Mouse (Mus musculus): ENCODE measurements around the gene Smchd1.
"Not testable (repeated sequence)": the region's sequence is repeated elsewhere in the genome, so short reads cannot be mapped to it uniquely, and the experiment has no call there.

Gene Smchd1

DNA sequence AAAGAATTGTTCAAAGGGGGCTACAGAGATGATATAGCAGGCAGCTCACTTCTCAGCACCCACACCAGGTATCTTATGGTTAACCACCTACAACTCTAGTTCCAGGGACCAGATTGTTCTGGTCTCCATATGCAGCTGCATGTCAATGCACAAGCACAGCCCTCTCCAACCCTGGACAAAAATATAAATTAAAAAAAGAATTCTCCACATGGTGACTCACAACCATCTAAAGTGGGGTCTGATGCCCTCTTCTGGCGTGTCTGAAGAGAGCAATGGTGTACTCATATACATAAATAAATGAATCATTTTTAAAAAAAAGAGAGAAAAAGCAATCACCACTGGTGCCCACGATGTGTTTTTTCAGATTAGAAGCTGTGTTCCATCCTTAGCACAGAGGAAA lies 30.4 kb downstream of the Smchd1 start:
- no peak for DNase-seq

DNA sequence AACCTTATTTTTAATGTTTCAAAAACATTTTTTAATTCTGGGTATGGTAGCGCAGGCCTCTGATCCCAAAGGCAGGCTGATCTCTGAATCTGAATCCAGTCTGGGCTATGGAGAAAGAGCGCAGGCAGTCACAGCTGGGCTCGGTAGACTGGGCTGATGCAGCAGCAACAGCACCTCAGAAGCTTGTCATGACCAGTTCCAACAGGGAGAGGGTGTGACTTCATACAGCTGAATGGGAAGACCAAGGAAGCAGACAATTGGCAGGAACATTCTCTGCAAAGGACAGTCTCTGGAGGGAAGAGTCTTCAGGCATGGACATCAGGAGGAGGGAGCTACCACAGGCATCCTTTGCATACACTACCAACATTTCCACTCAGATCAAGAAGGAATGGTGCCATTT lies 31.0 kb downstream of the Smchd1 start:
- no peak for DNase-seq

DNA sequence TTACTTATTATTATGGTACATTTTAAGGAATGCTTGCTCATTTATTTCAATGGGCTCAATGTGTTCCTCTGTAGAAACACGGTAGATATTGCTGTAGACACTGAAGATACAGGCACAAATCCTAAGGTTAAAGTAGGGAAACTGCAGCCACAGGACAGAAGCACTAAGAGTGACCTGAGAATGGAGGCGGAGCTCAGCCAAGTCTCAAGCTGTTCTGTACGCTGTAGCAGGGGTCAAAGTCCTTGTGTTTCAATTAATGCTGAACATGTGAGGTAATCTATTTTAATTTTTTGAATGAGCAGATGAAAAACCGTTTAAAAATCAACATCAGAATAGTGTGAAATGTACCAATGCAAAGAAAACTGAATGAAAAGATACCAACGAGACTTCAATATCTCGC lies 31.9 kb downstream of the Smchd1 start:
- DNase-seq, result no peak

DNA sequence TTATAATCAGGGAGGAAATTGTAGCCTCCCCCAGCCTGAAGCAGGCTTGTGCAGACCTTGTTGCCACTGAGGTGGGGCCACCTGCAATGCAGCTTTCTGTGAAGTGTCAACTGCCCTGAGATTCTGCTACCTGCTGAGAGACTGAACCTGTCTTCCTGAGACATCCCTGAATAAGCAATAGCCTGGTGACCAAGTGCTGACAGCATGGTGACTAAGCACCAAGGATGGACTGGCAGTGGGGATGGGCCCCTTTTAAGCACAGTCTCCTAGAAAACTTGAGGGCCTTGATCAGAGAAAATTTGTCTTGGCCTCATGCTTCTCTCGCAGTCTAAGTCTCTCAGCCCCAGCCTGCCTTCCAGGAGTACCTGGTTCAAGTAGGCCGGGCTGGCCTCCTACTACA lies 52.6 kb downstream of the Smchd1 start:
- DNase-seq, result not testable (repeated sequence)

DNA sequence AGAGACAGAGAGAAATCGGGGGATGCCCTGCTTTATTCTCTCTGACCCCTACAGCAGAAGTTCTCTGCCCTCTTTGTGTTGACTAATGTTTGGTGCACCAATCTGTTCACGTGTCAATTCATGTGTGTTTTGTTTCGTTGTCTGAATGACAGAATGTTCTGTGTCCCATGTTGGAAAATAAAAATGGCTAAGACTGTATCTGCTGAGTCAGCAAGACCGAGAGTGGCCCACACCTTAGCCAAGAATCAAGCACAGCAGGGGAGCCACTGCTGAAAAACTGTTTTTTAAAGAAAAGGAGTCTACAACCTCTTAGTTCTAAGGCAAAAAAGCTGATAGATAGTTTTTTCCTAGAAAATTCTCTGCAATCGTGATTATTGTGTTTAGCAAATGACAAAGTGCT lies 55.7 kb downstream of the Smchd1 start:
- not testable (repeated sequence) for DNase-seq

DNA sequence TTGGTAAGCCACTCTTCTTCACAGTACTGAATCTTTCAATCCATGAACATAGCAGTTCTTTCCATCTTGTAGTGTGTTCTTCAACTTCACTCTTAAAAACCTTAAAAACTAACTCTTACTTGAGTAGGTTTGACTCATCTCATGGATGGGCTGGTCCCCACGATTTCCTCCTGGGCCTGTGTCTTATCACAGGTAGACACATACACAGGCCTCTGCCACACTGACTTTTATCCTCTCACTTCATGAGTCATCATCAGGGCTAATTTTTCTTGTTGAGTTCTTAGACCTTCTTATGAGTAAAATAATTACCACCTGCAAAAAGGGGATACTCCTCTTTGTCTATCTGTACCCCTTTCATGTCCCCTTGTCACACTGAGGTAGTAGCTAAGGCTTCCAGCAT lies 58.1 kb downstream of the Smchd1 start:
- no peak for DNase-seq

DNA sequence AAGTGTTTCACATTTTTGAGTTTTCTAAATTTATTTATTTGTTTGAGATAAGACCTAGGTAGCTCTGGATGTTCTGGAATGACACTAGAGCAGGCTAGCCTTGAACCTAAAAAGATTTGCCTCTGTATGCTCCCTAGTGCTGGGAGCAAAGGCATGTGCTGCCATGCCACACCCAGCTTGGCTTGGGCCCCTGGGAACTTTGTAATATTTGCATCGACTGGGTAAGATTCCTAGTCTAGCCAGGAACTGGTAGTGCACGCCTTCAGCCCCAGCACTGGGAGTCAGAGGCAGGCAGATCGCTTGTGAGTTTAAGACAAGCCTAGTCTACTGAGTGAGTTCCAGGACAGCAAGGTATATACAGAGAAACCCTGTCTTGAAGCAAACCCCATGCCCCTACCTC lies 87.7 kb downstream of the Smchd1 start:
- DNase-seq, result no peak

DNA sequence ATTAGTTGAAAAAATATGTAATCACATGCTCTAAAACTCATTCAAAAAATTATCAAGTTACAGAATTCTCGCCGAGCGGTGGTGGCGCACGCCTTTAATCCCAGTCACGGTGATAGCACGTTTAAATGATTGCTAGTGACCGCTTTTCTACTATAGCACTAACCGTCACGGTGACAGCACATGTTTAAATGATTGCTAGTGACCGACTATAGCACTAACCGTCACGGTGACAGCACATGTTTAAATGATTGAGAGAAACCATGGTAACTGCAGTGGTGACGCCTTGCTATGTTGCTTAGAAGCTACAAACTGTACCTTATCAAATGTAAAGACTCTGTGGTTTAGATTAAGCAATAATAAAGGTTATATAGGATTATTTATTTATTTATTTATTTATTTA lies 94.8 kb downstream of the Smchd1 start:
- DNase-seq, result no peak

DNA sequence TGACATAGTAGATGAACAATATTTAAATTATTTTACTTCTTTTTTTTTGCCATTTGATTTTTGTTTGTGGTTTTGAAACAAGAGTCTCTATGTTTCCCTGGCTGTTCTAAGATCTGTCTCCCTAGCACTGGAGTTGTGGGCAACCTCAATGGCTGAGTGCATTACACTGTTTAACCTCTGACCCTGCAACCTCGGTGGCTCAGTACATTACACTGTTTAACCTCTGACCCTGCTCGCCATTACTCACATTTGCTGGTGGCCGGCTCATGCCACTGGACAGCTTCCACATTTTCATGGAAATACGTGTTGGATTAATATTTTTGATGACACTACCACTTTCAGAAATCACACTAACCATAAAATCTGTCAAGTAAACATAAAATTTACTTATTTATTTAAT lies 97.2 kb downstream of the Smchd1 start:
- DNase-seq, result no peak

DNA sequence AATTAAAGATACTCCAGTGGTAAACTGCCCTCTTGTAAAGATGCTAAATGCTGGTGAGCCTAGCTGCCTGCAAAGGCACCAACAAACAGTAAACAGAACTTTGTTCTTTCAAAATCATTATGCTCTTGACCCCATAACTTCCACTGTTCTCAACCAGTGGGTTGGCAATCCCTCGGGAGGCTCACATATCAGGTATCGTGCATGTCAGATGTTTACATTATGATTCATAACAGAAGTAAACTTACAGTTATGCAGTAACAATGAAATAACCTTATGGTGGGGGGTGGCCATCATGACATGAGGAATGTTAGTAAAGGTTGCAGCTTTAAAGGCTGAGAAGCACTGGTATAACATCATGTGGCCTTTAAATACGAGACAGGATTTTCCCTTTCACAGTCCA lies 119.6 kb downstream of the Smchd1 start:
- DNase-seq, result no peak

DNA sequence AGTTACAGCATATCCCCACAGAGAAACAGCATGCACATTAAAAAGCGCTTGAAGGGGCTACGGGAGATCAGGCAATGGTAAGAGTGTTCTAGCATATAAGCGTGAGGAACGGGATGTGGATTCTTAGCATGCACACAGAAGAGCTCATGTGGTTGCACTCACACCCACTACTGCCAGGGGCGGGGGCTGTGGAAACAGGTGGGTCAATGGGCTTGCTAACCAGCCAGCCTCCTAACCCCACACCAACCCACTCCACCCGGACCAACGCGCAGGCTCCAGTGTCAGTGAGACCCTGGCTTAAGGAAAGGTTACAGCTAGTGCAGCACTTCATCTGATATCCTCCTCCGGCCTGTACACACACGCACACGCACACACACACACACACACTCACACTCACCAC lies 120.9 kb downstream of the Smchd1 start:
- DNase-seq, result no peak

DNA sequence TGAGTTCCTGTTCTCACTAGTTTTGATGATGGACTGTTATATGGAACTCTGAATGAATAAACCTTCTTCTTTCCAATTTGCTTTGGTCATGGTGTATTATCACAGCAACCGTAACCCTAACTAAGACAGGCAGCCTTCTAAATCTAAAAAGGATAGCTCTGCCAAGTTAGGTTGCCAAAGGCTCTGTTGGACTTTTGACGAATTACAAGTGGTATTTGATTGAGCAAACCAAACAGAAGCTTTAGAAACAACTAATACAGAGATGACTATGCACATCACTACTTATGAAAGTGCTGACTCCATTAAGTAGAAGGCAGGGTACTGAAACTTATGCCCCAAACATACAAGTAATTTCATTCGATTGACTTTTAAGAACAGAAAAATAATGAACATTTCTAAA lies 127.0 kb downstream of the Smchd1 start:
- DNase-seq, result no peak

DNA sequence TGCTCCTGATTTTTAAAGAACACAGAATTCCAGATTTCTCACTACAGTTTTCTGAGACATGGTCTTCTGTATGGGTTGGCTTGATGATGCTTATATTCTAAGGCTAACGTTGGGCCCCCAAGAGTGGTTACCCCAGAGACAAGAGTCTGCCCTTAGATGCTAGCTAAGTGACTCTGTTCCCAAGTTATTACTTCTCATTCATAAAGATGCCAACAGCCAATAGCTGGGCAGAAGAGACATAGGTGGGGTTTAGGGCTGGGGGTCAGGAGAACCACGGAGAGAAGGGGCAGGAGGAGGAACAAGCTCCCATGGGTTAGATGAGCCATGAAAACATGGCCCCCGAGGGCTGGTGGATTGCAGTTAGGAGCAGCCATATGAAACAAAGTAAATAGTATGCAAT lies 133.1 kb downstream of the Smchd1 start:
- DNase-seq, result no peak

DNA sequence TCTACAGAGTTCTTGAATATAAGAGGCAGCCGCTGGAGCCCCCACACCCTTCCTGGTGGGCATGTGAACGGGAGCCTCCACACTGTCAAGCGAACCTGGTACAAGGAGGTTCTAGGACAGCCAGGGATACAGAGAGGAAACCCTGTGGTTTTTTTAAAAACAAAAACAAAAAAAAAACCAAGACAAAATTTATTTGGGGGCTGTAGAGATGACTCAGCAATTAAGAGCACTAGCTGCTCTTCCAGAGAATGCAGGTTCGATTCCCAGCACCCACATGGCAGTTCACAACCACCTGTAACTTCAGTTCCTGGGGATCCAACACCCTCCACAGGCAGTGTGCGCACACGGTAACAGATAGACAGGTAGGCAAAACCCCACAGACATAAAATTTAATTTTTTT lies 136.5 kb downstream of the Smchd1 start:
- no peak for DNase-seq

DNA sequence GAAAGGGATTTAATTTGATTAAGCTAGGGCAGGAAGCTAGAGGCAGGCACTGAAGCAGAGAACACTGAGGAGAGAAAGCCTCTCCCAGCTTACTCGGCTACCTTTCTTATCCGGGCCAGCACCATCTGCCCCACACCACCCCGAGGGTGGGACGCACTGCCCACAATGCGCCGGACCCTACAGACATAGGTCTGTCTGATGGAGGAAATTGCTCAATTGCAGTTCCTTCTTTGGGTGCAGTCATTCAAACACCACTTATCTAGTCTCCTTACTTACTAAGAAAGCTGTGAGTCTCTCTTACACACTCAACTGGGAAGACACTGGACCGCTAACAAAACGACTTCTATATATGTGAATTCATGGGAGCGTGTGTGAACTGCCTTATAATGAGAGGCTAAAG lies 137.6 kb downstream of the Smchd1 start:
- DNase-seq, result no peak

DNA sequence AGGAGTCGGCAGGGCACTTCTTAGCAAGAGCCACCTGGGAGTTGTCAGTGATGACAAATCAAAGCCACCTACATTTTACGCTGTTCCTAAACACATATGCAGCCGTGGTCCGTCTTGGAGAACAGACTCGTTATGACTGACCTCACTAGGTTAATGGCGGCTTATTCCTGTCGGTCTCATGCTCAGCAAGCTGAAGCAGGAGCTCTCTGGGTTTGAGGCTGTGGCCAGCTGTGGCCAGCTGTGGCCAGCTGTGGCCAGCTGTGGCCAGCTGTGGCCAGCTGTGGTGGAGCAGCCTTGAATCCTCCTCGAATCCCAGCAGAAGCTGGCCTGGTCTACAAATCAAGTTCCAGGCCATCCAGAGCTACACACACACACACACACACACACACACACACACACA lies 138.7 kb downstream of the Smchd1 start:
- DNase-seq, result no peak

DNA sequence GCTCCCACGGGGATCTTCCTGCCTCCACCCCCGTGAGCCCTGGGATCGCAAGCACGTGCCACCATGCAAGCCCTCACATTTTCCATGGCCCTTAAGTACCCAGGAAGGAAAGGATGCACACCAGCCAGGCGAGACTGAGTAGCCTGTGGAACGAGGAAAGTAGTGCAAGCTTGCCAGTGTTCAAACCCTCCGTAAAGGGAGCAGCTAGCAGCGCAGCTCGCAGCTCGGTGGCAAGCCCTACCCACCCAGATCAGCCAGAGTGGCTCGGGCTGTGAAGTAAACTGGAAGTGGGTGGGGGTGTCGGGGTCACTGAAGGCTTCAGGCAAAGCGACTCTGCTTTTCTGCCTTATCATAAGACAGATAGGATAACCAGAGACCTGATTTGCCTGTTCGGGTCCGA lies 142.8 kb downstream of the Smchd1 start:
- no peak for DNase-seq

DNA sequence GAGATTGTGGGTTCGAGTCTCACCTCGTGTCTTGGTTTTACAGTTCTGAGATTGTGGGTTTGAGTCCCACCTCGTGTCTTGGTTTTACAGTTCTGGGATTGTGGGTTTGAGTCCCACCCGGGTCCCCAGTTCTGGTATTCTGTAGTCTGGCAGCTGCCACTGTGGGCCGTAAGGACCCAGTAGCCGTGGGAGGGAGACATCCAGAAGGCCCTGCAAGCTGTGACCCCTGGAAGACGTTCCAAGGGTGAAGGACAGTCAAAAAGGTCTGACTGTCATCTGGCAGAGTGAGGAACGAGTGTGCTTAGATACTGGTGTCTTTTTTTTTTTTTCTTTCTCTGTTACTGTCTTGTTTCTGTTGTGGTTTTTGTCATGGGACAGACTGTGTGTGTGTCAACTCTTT lies 154.4 kb downstream of the Smchd1 start:
- DNase-seq, result not testable (repeated sequence)

DNA sequence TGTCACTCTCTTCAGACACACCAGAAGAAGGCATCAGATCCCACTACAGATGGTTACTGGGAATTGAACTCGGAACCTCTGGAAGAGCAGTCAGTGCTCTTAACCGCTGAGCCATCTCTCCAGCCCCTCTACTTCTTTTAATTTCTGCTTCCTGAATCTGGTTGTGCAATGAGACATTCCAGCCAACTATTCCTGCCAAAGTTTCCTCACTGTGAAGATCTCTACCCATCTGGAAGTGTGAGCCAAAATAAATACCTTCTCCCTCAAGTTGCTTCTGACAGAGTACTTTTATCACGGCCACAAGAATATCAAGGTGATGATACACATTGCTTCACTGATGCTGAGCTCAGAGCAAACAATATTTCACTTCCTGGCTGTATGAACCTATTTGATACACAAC lies 155.8 kb downstream of the Smchd1 start:
- DNase-seq, result no peak

DNA sequence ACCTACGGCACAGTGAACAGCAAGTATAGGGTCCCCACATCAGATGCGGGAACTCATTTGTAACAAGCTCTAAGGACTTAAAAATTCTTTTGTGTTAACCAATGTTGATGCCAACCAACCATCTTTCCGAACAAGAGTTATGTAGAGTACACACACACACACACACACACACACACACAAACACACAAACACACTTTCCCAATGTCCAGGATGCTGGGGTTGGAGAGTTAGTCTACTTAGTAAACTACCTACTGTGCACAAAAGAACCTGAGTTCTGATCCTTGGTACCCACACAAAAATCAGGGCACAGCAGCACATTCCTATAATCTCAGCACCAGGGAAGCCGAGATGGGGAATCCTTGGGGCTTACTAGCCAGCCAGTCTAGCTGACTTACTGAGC lies 157.6 kb downstream of the Smchd1 start:
- no peak for DNase-seq

DNA sequence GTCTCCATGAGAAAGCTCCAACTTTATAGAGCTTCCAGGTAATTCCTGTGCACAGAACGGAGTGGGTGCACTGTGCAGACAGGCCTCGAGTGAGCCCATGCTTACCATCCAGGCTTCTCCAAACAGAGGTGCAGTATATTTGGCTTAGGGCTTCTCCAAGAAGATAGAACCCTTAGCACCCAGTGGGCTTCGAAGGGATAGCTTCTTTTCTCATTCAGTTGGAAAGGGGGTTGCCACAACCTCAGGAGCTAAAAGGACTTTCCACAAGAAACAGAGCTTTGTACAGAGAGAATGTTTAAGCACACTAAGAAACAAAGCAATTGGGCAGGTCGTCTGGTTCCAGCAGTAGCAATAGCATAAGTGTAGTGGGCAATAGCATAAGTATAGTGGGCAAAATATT lies 160.8 kb downstream of the Smchd1 start:
- no peak for DNase-seq

DNA sequence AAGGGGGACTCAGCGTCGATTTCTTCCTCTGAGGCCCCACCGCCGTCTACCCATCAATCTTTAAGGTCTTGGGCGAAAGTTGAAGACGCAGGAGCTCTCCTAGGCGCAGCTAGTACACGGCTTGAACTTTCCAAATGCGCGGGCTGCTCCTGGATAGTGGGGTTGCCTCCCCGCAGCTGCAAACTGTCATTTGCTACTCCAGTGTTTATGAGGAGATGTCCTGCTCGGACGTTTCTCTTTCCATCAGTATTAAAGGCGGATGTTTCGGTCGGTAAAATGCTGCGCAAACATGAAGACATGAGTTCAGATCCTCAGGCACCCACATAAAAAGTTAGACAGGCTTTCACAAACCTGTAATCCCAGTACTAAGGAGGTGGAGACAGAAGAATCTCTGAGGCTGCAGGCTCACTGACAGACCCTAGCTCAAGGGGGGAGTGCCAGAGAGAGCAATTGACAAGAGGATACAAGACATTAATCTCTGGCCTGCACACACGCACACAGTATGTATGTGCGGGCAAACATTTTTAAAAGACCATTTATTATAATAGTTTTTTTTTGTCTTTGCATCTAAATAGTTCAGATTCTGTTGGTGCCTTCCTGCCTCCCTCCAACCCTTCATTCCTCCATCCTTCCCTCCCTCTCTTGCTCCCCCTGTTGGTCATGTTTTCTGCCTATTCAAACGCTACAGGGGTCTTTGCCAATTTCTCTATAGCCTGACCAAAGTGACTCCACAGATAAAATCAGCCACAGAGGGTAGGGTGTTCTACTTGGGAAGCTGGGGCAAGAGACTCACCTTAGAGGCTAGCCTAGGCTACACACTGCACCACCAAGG lies 163.6 kb downstream of the Smchd1 start, which contains the start of gene Emilin2:
Gene Emilin2, minus strand, starts transcription at position 639 of the 832 bp plus-strand sequence.
- DNase-seq, result no peak

DNA sequence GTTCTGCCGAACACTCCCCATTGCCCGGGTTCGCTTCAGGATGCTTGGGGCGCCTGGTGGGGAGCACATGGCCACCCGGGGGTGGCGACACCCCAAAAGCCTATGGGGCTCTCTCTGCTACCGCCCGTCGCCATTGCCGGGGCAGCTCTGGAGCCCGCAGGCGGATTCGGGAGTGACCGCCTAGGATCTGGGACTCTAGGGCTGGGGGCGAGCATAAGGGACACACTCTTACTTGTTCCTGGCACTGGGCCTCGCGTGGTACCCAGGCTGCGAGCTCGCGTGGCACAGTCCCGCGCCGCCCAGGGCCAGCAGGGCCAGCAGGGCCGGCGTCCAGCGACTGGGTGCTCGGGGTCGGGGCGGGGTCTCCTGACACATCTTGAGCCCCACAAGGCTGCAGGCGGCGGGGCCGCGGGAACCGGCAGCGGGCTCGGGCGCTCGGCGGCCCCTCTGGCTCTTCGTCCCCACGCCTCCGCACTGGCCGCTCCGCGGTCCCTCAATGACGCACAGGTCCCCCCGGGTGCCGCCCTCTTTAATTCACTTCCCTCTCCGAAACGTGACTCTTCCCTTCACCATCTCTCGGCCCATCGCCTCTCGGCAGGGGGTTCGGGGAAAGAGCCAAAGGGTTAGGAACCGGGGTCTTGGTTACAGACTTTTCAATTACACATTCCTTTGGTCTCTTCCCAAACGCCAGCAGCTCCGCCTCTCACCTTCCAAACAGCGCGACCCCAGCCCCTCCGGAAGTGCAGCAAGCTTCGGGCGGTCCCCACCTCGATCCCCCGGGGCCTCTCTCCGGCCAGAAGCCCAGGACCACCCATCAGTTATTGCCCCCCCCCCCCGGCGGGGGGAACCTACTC lies 164.4 kb downstream of the Smchd1 start:
- peak; percentile 25 for DNase-seq
